Mouse (Mus musculus): Measurements from ENCODE around the gene Atp5f1.
"Not testable (repeated sequence)": the region's sequence is repeated elsewhere in the genome, so short reads cannot be mapped to it uniquely, and the experiment has no call there.

GRCm38 (mm10) chr3:105920743-105921142 lies 39.2 kb downstream of the Atp5f1 start:
- TF ChIP-seq POLR2A, CTCF (IDR thresholded peaks at IDR 0.05; ENCODE audit: insufficient read depth, low read depth, low read length): not testable (repeated sequence)
